Mouse (Mus musculus) heart, embryonic 11.5 days (tissue): ENCODE results near the gene Slc25a28. TPM values are rescaled to one million over a fixed set of nuclear protein-coding genes. Genes with fewer than 3 reads are reported as not detected.

Experiments used
- ATAC-seq: fragments of 200-750 bp; cut with Nextera tagmentation; replicated peaks from 2 replicates; pipeline ENCODE4 v1.8.0; 2017; ENCODE audit warnings: moderate library complexity; ENCODE audit not compliant: insufficient number of reproducible peaks, low FRiP score, low TSS enrichment
- H3K27ac ChIP-seq: fragments of 300-500 bp; sonication (generic); 2 replicates; pipeline ENCODE4 v1.5.1; 2014; ENCODE audit warnings: mild to moderate bottlenecking, low read depth, low read length
- H3K27me3 ChIP-seq: fragments of 300-500 bp; sonication (generic); 2 replicates; pipeline ENCODE4 v1.6.1; 2014; ENCODE audit warnings: mild to moderate bottlenecking, low read length, mixed read lengths; ENCODE audit not compliant: control insufficient read depth, insufficient read depth
- H3K36me3 ChIP-seq: fragments of 300-500 bp; sonication (generic); 2 replicates; pipeline ENCODE4 v1.6.1; 2014; ENCODE audit warnings: mild to moderate bottlenecking, low read length, moderate library complexity, mixed read lengths; ENCODE audit not compliant: control insufficient read depth, insufficient read depth
- H3K4me1 ChIP-seq: fragments of 300-500 bp; sonication (generic); 2 replicates; pipeline ENCODE4 v1.6.1; 2014; ENCODE audit warnings: low read length; ENCODE audit not compliant: control insufficient read depth, insufficient read depth
- H3K4me2 ChIP-seq: fragments of 300-500 bp; sonication (generic); 2 replicates; pipeline ENCODE4 v1.6.1; 2014; ENCODE audit warnings: mild to moderate bottlenecking, moderate library complexity
- H3K4me3 ChIP-seq: fragments of 300-500 bp; sonication (generic); 2 replicates; pipeline ENCODE4 v1.5.1; 2014; ENCODE audit warnings: low read depth, low read length
- H3K9ac ChIP-seq: fragments of 300-500 bp; sonication (generic); 2 replicates; pipeline ENCODE4 v1.6.1; 2014; ENCODE audit warnings: mild to moderate bottlenecking, low read depth, low read length, moderate library complexity
- H3K9me3 ChIP-seq: fragments of 300-500 bp; sonication (generic); replicated peaks from 2 replicates; pipeline ENCODE4 v1.6.1; 2016; ENCODE audit warnings: low read length; ENCODE audit not compliant: control insufficient read depth
- WGBS: fragments of 180-500 bp; shearing (Covaris S2); extraction: QIAGEN DNeasy Blood & Tissue Kit; methylation state at CpG from one replicate; pipeline ENCODE4 v1.1.7; 2014; ENCODE audit not compliant: insufficient replicate concordance; 5-methylcytosine and 5-hydroxymethylcytosine counted together
- polyA plus RNA-seq: library from polyadenylated mRNA; unstranded; fragments of >200 nt; fragmentation: Nextera tagmentation; extraction: Ambion mirVana; gene quantifications from 2 replicates; pipeline ENCODE4 v1.2.1, GENCODE M21; 2014

The Slc25a28 gene
- polyA plus RNA-seq, 1 experiment from 2014 or later, result 9.5 TPM

DNA sequence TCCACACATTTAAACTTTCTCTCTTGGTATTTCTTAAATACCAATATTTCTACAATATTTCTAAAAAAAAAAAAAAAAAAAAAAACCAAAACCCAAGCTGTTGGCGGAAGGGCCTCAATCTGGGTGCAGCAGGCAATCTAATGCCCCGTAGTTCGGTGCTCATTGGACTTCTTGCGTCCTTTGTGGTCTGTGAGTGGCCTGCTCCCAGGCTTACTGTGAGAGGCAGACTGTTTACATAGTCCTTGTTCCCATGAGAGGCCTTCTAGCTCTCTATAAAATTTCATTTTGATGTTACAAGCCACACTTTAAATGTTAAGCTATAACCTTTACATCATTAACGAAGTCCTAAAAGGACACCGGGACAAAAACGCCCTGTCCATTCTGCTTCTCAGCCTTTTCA, 33.5 kb upstream of the Slc25a28 start:
- 88% methylated on average over 7 of the region's 7 CpGs for WGBS
- Histone ChIP-seq H3K27me3 (peaks cover 18% of the 10 kb centered on the region), H3K27ac (no peak overlapping the region), H3K4me3 (no peak overlapping the region), H3K4me2 (no peak overlapping the region), H3K9ac (no peak overlapping the region), H3K36me3 (peaks cover 15% of the 10 kb centered on the region), H3K9me3 (no peaks in the 10 kb centered on the region), H3K4me1 (no peaks in the 10 kb centered on the region)
- ATAC-seq, result no peak

DNA sequence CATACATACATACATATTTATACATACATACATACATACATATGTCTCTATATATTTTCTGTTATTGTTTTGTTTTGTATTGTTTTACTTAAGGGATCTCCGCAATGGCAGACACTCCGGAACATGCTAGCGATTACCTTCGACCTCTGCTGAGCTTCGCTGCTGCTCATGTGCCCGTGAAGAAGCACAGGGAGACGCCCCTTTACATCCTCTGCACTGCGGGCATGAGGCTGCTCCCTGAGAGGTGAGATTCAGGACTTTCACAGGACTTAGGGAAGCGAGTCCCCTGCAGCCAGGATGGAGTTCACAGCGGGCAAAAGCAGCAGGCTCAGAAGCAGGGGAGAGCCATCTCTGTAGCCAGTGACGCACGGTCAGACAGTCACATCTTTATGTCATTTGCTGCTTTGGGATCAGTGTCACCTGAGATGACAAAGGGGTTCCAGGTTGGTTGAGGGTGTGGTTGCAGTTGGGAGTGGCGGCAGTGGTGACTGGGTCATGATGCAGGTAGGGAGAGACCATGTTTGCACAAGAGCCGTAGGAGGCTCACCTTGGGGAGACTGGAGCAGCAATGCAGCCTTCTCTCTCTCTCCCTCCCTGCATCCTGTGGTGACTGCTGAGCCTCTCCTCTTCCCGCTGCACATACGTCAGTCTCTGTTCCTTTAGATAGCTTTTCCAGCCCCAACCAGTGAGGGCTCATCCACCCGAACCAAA, 30.3 kb upstream of the Slc25a28 start:
- H3K4me3 ChIP-seq, result no peak overlapping the region
- H3K9me3 ChIP-seq, result no peaks in the 10 kb centered on the region
- peaks cover 7% of the 10 kb centered on the region for H3K27me3 ChIP-seq
- no peak overlapping the region for H3K27ac ChIP-seq
- H3K4me1 ChIP-seq, result no peaks in the 10 kb centered on the region
- ATAC-seq, result no peak
- peaks cover 17% of the 10 kb centered on the region for H3K36me3 ChIP-seq
- WGBS, result 85% methylated on average over 17 of the region's 17 CpGs
- no peak overlapping the region for H3K9ac ChIP-seq
- no peak overlapping the region for H3K4me2 ChIP-seq

DNA sequence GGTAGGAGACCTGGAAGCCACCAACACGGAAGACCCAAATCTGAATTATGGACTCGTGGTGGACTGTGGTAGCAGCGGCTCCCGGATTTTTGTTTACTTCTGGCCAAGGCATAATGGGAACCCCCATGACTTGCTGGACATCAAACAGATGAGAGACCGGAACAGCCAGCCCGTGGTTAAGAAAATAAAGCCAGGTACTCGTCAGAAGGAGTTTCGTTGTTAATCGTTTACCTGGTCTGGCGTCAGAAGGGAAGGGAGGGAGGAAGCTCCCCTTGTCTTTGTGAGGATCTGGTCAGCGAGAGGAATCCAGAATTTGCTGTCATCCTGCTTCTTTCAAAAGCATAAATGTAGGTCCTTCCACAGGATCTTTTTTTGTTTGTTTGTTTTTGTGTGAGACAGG, 29.5 kb upstream of the Slc25a28 start:
- Histone ChIP-seq H3K27me3 (peaks cover 3% of the 10 kb centered on the region), H3K4me3 (no peak overlapping the region), H3K4me1 (no peaks in the 10 kb centered on the region), H3K9me3 (no peaks in the 10 kb centered on the region), H3K4me2 (no peak overlapping the region), H3K9ac (no peak overlapping the region), H3K27ac (no peak overlapping the region), H3K36me3 (peaks cover 18% of the 10 kb centered on the region)
- 81% methylated on average over 11 of the region's 11 CpGs for WGBS
- no peak for ATAC-seq

DNA sequence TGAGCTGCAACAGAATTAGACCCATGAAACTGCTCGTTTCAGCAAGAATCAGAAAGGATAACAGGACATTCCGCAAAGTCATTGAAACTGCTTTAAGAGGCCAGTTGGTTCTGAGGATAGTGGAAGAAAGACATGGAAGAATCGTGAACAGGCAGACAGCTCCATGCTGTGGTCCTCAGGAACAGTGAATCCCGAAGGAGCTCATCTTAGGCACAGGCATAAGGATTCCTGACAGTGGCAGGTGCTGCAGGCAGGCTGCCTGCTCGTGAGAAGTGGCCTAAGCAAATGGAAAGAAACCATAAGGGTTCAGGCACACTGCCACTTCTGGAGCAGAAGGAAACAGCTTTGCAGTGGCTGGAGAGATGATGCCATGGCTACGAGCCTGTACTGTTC, 25.1 kb upstream of the Slc25a28 start:
- H3K27ac ChIP-seq, result no peak overlapping the region; the same call in 1 of the 2 replicates
- no peak overlapping the region for H3K4me2 ChIP-seq
- WGBS, result 77% methylated on average over 6 of the region's 6 CpGs
- H3K9ac ChIP-seq, result no peak overlapping the region
- H3K9me3 ChIP-seq, result no peaks in the 10 kb centered on the region
- H3K4me3 ChIP-seq, result no peak overlapping the region
- H3K36me3 ChIP-seq, result peaks cover 7% of the 10 kb centered on the region; the same call in 1 of the 2 replicates
- ATAC-seq, result no peak
- no peaks in the 10 kb centered on the region; the same call in 1 of the 2 replicates for H3K27me3 ChIP-seq
- no peaks in the 10 kb centered on the region; the same call in 1 of the 2 replicates for H3K4me1 ChIP-seq

DNA sequence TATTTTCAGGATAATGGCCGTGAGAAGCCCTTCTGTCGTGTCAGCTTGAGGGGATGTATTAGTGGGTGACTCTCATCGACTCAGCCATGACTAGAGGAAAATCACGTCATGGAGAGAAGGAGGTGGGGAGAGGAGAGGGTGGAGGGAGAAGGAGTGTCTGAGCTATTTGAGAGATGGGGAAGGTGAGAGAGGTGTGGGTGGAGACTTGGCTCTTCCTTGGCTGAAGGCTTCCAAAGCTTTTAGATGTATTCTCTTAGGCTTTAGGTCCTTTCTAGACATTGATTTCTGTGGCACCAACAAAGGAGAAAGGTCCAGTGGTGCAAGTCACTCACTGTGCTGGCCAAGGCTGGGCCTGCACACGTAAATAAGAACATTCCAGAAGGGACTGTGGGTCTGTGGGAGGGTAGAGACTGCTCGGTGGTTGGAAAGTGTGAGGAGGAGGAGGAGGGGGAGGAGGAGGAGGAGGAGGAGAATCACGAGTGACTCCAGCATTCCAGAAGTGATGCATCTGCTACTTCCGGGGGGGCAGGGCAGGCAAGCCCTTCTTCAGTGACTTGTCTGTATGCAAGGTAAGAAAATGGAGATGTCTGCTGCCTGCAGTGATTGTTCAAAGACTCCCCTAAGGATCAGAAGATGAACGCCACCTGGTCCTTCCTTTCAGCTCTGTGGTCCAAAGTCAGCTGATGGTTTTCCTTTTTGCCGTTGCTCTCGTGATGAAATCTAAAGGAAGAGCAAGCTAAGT, 24.5 kb upstream of the Slc25a28 start:
- Histone ChIP-seq H3K27me3 (no peaks in the 10 kb centered on the region), H3K4me2 (no peak overlapping the region), H3K27ac (no peak overlapping the region; the same call in 1 of the 2 replicates), H3K36me3 (peaks cover 7% of the 10 kb centered on the region; the same call in 1 of the 2 replicates), H3K9me3 (no peaks in the 10 kb centered on the region), H3K4me1 (no peaks in the 10 kb centered on the region; the same call in 1 of the 2 replicates), H3K4me3 (no peak overlapping the region), H3K9ac (no peak overlapping the region)
- WGBS, result 63% methylated on average over 11 of the region's 11 CpGs
- no peak for ATAC-seq

DNA sequence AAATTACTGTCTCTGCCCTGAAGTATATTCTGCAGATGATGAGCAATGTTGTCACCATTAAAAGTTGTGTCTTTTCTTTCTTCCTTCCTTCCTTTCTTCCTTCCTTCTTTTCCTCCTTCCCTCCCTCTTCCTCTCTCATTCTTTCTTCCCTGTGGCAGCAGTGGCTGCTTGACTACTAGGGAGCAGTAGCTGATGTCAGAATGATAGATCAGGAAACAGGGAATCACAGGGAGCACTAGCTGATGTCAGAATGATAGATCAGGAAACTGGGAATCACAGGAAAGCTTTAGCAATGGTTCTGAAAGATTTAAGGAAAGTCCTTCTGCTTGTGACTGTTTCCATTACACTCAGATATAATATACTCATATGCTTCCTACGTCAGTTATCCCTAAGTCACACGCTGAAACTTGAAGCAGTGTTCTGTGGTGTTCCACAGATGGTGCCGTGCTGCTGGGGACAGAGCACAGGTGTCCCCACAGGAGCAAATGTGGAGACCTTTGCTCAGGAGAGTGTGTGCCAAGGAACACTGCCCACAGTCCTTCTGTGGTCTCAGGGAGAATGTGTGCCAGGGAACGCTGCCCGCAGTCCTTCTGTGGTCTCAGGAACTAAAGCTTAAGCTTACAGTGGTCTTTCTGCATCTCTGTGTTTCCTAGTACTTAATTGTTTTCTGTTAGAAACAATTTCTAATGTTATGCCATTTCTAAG, 23.1 kb upstream of the Slc25a28 start:
- Histone ChIP-seq H3K4me1 (no peaks in the 10 kb centered on the region; the same call in 1 of the 2 replicates), H3K36me3 (peaks cover 7% of the 10 kb centered on the region; the same call in 1 of the 2 replicates), H3K9me3 (no peaks in the 10 kb centered on the region), H3K27me3 (no peaks in the 10 kb centered on the region), H3K9ac (no peak overlapping the region), H3K27ac (no peak overlapping the region), H3K4me2 (no peak overlapping the region), H3K4me3 (no peak overlapping the region)
- 84% methylated on average over 5 of the region's 5 CpGs for WGBS
- no peak for ATAC-seq

DNA sequence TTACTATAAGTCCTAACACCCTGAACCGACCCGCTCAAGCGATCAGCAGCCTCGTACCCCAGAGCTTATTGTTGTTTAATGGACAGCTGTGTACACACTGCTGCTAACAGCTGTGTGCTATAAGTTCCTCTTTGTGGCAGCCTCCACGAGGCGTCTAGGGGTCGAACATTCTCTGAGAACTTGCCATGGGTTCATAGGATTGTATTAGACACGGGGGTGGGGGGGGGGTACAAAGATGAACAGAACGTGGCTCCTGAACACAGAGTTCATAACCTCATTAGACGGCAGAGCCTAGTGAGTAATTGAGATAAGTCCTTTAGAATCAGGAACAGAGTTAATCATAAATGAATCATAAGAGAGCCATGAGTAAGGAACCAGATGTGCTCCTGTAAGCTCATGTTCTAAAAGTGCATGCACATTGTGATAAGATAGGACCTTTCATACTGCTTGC, 20.9 kb upstream of the Slc25a28 start:
- no peak overlapping the region for H3K4me3 ChIP-seq
- H3K27me3 ChIP-seq, result no peaks in the 10 kb centered on the region
- no peak overlapping the region for H3K27ac ChIP-seq
- H3K9ac ChIP-seq, result no peak overlapping the region
- H3K9me3 ChIP-seq, result no peaks in the 10 kb centered on the region
- WGBS, result 76% methylated on average over 10 of the region's 10 CpGs
- no peaks in the 10 kb centered on the region; the same call in 1 of the 2 replicates for H3K4me1 ChIP-seq
- no peak for ATAC-seq
- 0 out of 2 replicates have a peak, but pooled peaks cover 3% of the 10 kb centered on the region for H3K36me3 ChIP-seq
- H3K4me2 ChIP-seq, result no peak overlapping the region

DNA sequence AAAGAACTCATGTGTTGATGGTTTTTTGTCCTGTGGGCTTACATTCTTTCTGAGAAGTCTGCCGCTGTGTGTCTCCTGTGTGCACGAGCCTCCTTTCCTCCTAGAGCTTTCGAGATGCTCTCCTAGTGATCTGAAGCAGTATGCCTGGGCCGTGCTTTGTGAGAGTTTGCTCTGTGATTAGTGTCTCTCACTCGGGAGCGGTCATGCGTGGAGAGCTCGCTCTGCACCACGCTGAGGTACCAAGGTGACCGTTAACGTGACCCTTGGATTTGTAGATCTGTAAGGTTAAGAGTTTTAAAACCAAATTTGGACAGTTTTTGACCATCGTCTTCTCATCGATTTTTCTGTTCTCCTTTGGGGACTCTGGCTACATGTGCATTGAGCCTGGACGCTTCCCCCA, 18.1 kb upstream of the Slc25a28 start:
- H3K36me3 ChIP-seq, result no peaks in the 10 kb centered on the region
- no peaks in the 10 kb centered on the region for H3K27me3 ChIP-seq
- H3K27ac ChIP-seq, result no peak overlapping the region
- H3K9ac ChIP-seq, result no peak overlapping the region
- no peaks in the 10 kb centered on the region for H3K9me3 ChIP-seq
- ATAC-seq, result no peak
- H3K4me1 ChIP-seq, result peaks cover 6% of the 10 kb centered on the region
- H3K4me3 ChIP-seq, result no peak overlapping the region
- 94% methylated on average over 14 of the region's 14 CpGs for WGBS
- H3K4me2 ChIP-seq, result no peak overlapping the region
